Mouse (Mus musculus) neural tube, embryonic 10.5 days (tissue): ENCODE measurements around the gene Gm20605.

ENCODE experiments used
- DNase-seq: peaks from one replicate; pipeline ENCODE4 v3.0.0-alpha.2; 2017; ENCODE audit warnings: low spot score; ENCODE audit errors: extremely low spot score

Gm20605 gene

GRCm38 (mm10) chr5:137628498-137629305 lies at the start of gene Gm20605, which contains the start of the genes Fbxo24 and Lrch4:
Gene Gm20605, plus strand, starts transcription at chr5:137629175.
Gene Fbxo24, minus strand, starts transcription at chr5:137629002.
Gene Lrch4, plus strand, starts transcription at chr5:137629121.
- DNase-seq: peak; percentile 98

GRCm38 (mm10) chr5:137580246-137580645 lies 48.7 kb upstream of the Gm20605 start:
- DNase-seq: no peak

- DNase-seq: no peak
Measured at GRCm38 (mm10) chr5:137582702-137583101, 46.3 kb upstream of the Gm20605 start.

GRCm38 (mm10) chr5:137583670-137584169 lies 45.3 kb upstream of the Gm20605 start:
- DNase-seq: peak; percentile 44

GRCm38 (mm10) chr5:137584976-137585375 lies 44.0 kb upstream of the Gm20605 start:
- peak; percentile 52 for DNase-seq

- DNase-seq: no peak
Measured at GRCm38 (mm10) chr5:137590507-137590906, 38.5 kb upstream of the Gm20605 start.

- no peak for DNase-seq
Measured at GRCm38 (mm10) chr5:137595921-137596320, 33.1 kb upstream of the Gm20605 start.

- no peak for DNase-seq
Measured at GRCm38 (mm10) chr5:137596601-137597261, 32.2 kb upstream of the Gm20605 start.

GRCm38 (mm10) chr5:137597625-137598024 lies 31.4 kb upstream of the Gm20605 start:
- DNase-seq: no peak

- DNase-seq: no peak
Measured at GRCm38 (mm10) chr5:137598100-137598826, 30.7 kb upstream of the Gm20605 start.

- DNase-seq: no peak
Measured at GRCm38 (mm10) chr5:137599600-137599999, 29.4 kb upstream of the Gm20605 start.

GRCm38 (mm10) chr5:137600281-137600618 lies 28.7 kb upstream of the Gm20605 start:
- DNase-seq: no peak

- DNase-seq: peak; percentile 97
Measured at GRCm38 (mm10) chr5:137600619-137601364, 28.2 kb upstream of the Gm20605 start, which contains the start of gene Mospd3. Gene Mospd3, minus strand, starts transcription at chr5:137601058.

- DNase-seq: peak; percentile 48
Measured at GRCm38 (mm10) chr5:137601365-137601729, 27.6 kb upstream of the Gm20605 start.

GRCm38 (mm10) chr5:137607860-137608653 lies 20.9 kb upstream of the Gm20605 start:
- no peak for DNase-seq

GRCm38 (mm10) chr5:137608654-137609190 lies 20.3 kb upstream of the Gm20605 start:
- no peak for DNase-seq

- DNase-seq: no peak
Measured at GRCm38 (mm10) chr5:137609292-137609691, 19.7 kb upstream of the Gm20605 start.

GRCm38 (mm10) chr5:137610056-137610455 lies 18.9 kb upstream of the Gm20605 start:
- DNase-seq: no peak

GRCm38 (mm10) chr5:137610548-137611244 lies 18.3 kb upstream of the Gm20605 start:
- peak; percentile 85 for DNase-seq
